Mouse (Mus musculus) testis, adult 10 weeks (tissue): ENCODE results near the gene Taar8a. TPM values are rescaled to one million over a fixed set of nuclear protein-coding genes. Genes with fewer than 3 reads are reported as not detected.

Experiments
- polyA plus RNA-seq: library from polyadenylated mRNA; stranded (reverse); fragments of 350-450 nt; fragmentation: Illumina TruSeq; extraction: RNeasy Lipid Tissue Mini Kit (QIAGEN cat#74804); gene quantifications from one replicate; pipeline ENCODE4 v1.2.3, GENCODE M21; 2014; ENCODE audit warnings: low read depth, low replicate concordance

Gene Taar8a
- polyA plus RNA-seq = not detected

GRCm38 (mm10) chr10:24076200-24076599 is at the start of gene Taar8a:
Taar8a (plus strand) TSS chr10:24076500.

DNA sequence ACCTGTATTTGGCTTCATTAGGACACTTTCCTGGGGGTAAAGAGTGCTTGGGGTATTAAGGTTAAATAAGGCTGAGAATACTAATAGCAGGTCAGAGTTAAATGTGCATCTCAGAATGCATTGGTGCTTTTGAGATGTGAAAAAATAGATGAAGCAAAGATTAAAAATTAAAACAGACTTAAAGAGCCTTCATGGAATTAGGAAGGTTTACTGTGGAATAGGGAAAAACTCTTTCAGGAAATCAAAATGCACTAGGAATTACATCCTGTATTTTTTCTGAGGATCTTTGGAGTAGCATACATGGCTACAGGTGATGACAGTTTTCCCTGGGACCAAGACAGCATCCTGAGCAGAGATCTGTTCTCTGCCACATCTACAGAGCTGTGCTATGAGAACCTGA is 49.4 kb upstream of the Taar8a start, which contains the start of gene Taar7d:
Taar7d (plus strand) TSS at position 301 of the 400 bp plus-strand sequence.

DNA sequence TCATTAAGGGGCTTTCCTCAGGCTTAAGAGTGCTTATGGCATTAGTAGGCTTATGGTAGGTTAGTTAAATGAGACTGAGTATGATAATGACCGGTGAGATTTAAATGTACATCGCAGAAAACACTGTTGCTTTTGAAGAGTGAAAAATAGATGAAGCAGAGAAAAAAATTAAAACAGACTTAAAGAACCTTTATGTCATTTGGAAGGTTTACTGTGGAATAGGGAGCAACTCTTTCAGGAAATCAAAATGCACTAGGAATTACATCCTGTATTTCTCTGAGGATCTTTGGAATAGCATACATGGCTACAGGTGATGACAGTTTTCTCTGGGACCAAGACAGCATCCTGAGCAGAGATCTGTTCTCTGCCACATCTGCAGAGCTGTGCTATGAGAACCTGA is 39.0 kb upstream of the Taar8a start, which contains the start of gene Taar7e:
Taar7e (plus strand) TSS at position 301 of the 400 bp plus-strand sequence.

GRCm38 (mm10) chr10:24049210-24049609 is 27.1 kb upstream of the Taar8a start, which contains the start of gene Taar7f:
Taar7f (plus strand) TSS chr10:24049510.

GRCm38 (mm10) chr10:24092194-24092593 is 15.9 kb downstream of the Taar8a start, which contains the start of gene Taar8b:
Taar8b (minus strand) TSS chr10:24092294.

GRCm38 (mm10) chr10:24101812-24102211 is 25.5 kb downstream of the Taar8a start, which contains the start of gene Taar8c:
Taar8c (minus strand) TSS chr10:24101912.

DNA sequence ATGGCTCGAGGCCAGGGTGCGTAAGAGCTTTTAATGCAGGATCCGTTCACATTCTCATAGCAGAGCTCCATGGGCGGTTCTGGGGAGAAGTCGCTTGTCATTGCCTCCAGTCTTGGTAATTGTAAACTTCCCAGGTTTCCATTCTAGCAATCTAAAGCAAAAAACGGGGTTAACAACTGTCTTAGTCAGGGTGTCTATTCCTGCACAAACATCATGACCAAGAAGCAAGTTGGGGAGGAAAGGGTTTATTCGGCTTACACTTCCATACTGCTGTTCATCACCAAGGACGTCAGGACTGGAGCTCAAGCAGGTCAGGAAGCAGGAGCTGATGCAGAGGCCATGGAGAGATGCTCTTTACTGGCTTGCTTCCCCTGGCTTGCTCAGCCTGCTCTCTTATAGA is 33.1 kb downstream of the Taar8a start, which contains the start of gene Taar9:
Taar9 (minus strand) TSS at position 101 of the 400 bp plus-strand sequence.

Other genes with a start within 250 kb of the Taar8a start
- gene Vnn3, start 225.0 kb upstream of the Taar8a start, polyA plus RNA-seq = 0.73 TPM
- gene Vnn1, start 181.8 kb upstream of the Taar8a start, polyA plus RNA-seq = 1.8 TPM
- gene Taar1, start 156.1 kb upstream of the Taar8a start, polyA plus RNA-seq = not detected
- not detected for gene Taar2, start 137.9 kb upstream of the Taar8a start, polyA plus RNA-seq
- gene Taar3, start 126.9 kb upstream of the Taar8a start, polyA plus RNA-seq = not detected
- not detected for gene Taar4, start 116.0 kb upstream of the Taar8a start, polyA plus RNA-seq
- gene Taar5, start 105.8 kb upstream of the Taar8a start, polyA plus RNA-seq = not detected
- gene Taar6, start 90.9 kb upstream of the Taar8a start, polyA plus RNA-seq = not detected
- not detected for gene Taar7a, start 83.0 kb upstream of the Taar8a start, polyA plus RNA-seq
- gene Taar7b, start 76.6 kb upstream of the Taar8a start, polyA plus RNA-seq = not detected
- not detected for gene Taar7d, start 49.3 kb upstream of the Taar8a start, polyA plus RNA-seq
- not detected for gene Taar7e, start 38.9 kb upstream of the Taar8a start, polyA plus RNA-seq
- gene Taar7f, start 27.0 kb upstream of the Taar8a start, polyA plus RNA-seq = not detected
- not detected for gene Taar8b, start 15.8 kb downstream of the Taar8a start, polyA plus RNA-seq
- not detected for gene Taar8c, start 25.4 kb downstream of the Taar8a start, polyA plus RNA-seq
- gene Taar9, start 33.0 kb downstream of the Taar8a start, polyA plus RNA-seq = not detected
- gene Stx7, start 72.8 kb downstream of the Taar8a start, polyA plus RNA-seq = 25.0 TPM
- 0.25 TPM for gene Moxd1, start 147.0 kb downstream of the Taar8a start, polyA plus RNA-seq